Mouse (Mus musculus): ENCODE measurements around the gene Cep164.

DNA sequence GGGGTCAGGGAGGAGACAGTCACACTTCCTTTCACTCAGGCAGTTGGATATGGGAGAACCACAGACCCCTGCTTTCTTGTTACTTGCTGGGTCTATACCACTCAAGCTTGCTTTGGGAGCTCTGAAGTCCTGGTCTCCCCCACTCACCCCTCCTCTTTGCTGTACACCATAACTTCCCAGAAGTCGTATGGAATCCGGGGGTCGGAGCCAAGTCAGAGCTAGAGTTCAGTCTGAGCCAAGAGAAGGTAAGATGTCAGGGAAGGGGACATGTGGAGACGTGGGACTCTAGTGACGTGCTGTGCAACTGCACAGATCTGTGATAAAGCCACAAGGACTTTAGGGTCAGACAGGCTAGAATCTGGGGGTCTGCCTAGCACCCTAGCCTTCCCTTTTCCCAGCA, 11.8 kb upstream of the Cep164 start:
- no peak for TF ChIP-seq CTCF (conservative IDR thresholded peaks at IDR 0.05; ENCODE audit: low read length)
- TF ChIP-seq NANOG (IDR thresholded peaks at IDR 0.05; ENCODE audit: borderline replicate concordance, low read length) = no peak
- no peak for TF ChIP-seq POU5F1 (IDR thresholded peaks at IDR 0.05; ENCODE audit: borderline replicate concordance, low read length)
